Mouse (Mus musculus): Measurements from ENCODE around the gene Mcfd2. TPM values are rescaled to one million over a fixed set of nuclear protein-coding genes. Genes with fewer than 3 reads are reported as not detected.
A peak's percentile ranks its signal among the peaks of the same experiment; 100 is the strongest.

Mcfd2 gene
- 46.1 and 46.9 TPM in 2 replicates for polyA plus RNA-seq (2015; fragmentation: Nextera tagmentation; extraction: Ambion mirVana)

DNA sequence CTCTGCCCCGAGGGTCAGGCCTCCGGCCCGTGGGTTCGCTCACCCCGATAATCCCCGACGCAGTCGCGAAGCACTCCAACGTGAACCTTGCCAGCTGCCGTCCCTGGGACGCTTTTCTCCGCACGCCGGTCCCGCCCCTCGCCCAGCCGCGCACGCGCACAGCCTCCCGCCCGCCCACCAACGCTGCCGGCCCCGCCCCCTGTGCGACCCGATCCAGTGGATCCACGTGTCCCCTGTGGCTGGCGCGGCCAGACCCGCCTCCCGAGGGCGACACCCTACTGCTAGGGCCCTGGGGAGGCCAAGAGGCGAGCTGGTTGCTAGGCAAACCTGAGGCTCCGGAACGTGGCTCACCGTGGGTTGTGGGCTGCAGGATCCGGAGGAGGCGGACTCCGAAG is at the start of gene Mcfd2:
Gene Mcfd2 (minus strand): TSS at position 144 of the 395 bp plus-strand sequence.
- peaks cover 14% of the 10 kb centered on the region for H3K4me1 ChIP-seq (replicated peaks)
- peak within 1 kb of the TSS; percentile 83 for H3K27ac ChIP-seq (replicated peaks)
- peak within 1 kb of the TSS; percentile 66 for H3K4me2 ChIP-seq
- H3K27me3 ChIP-seq, result no peaks in the 10 kb centered on the region
- peak within 1 kb of the TSS; percentile 95 for H3K9ac ChIP-seq
- H3K9me3 ChIP-seq, result no peaks in the 10 kb centered on the region
- H3K4me3 ChIP-seq, result peak within 1 kb of the TSS; percentile 89
- WGBS, result under 1% methylated on average over 39 of the region's 41 CpGs
- peak; percentile 92 for ATAC-seq (ENCODE audit: low FRiP score, low read depth)
- H3K36me3 ChIP-seq, result peaks cover 17% of the 10 kb centered on the region; the same call in 1 of the 2 replicates

DNA sequence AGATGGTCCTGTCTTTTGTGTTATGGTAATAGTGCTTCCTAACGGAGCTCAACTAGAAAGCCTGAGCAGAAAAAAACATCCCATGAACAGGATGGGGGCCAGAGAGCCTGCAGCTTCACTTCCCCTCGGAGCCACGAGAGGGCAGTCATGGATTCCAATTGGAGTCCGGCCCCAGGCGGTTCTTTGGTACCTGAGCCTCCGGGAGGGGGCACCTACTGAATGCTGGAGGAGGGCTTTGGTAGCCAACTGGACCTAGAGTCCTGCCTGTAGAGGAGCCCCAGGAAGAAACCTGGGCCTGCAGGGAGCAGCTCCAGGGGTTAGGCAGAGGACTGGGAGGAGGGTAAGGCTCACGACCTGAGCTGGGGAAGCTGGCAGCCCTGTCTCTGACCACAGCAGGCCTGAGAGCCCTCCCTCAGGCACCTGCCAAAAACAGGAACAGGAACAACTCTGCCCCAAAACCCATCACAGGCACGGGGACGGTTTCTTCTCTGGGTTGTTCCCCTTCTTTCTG is 49.3 kb upstream of the Mcfd2 start:
- Histone ChIP-seq H3K4me2 (peak overlapping the region; percentile 32), H3K9me3 (no peaks in the 10 kb centered on the region), H3K27ac (replicated peaks) (no peak overlapping the region), H3K36me3 (no peaks in the 10 kb centered on the region), H3K4me1 (replicated peaks) (peaks cover 11% of the 10 kb centered on the region), H3K9ac (0 out of 2 replicates have a peak overlapping the region, but pooled peaks have one; percentile 2), H3K4me3 (no peak overlapping the region), H3K27me3 (no peaks in the 10 kb centered on the region)
- 10% methylated on average over 9 of the region's 9 CpGs for WGBS
- ATAC-seq (ENCODE audit: low FRiP score, low read depth), result peak; percentile 65

DNA sequence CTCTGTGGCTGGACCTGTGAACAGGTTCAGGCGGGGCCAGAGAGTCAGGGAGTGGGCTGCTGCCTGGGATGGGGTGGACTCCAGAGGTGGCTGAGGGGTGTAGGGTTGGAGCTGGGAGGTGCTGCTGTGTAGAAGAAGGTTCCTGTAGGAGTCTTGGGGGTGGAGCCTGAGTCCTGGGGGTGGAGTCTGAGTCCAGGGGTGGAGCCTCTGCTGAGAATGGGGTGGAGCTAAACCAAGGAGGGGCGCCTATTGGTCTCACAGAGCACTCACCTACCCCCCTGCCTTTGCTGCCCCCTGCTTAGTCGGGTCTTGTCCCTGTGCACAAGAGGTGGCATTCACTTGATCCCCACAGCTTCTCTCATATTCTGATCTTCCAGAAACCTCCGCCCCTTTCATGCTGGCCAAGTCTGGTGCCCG is 48.8 kb upstream of the Mcfd2 start:
- Histone ChIP-seq H3K27me3 (no peaks in the 10 kb centered on the region), H3K9me3 (no peaks in the 10 kb centered on the region), H3K27ac (replicated peaks) (no peak overlapping the region), H3K9ac (no peak overlapping the region), H3K4me3 (no peak overlapping the region), H3K4me1 (replicated peaks) (peaks cover 11% of the 10 kb centered on the region), H3K4me2 (peak overlapping the region; percentile 32), H3K36me3 (no peaks in the 10 kb centered on the region)
- peak; percentile 54 for ATAC-seq (ENCODE audit: low FRiP score, low read depth)
- 61% methylated on average over 5 of the region's 5 CpGs for WGBS

DNA sequence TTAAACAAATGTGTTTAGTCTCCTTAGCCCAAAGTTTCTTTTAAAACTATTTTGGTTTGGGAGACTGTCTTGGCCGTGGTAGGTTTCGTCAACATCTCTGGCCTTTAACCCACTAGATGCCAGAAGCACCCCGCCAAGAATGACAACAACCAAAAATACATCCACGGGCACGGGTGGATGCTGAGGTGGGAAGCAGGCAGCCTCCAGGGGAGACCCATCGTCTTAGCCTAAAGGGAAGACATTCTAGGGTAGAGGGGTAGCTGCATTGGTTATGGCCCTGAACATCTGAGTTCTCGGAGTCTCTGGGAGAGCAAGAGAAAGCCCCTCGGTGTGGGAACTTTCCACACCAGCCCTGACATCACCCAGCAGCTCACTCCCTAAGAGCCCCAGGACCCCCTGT is 48.4 kb upstream of the Mcfd2 start:
- Histone ChIP-seq H3K27ac (replicated peaks) (no peak overlapping the region), H3K4me2 (no peak overlapping the region), H3K4me3 (no peak overlapping the region), H3K9me3 (no peaks in the 10 kb centered on the region), H3K4me1 (replicated peaks) (peaks cover 11% of the 10 kb centered on the region), H3K27me3 (no peaks in the 10 kb centered on the region), H3K36me3 (no peaks in the 10 kb centered on the region), H3K9ac (no peak overlapping the region)
- no peak for ATAC-seq (ENCODE audit: low FRiP score, low read depth)
- 82% methylated on average over 8 of the region's 8 CpGs for WGBS

DNA sequence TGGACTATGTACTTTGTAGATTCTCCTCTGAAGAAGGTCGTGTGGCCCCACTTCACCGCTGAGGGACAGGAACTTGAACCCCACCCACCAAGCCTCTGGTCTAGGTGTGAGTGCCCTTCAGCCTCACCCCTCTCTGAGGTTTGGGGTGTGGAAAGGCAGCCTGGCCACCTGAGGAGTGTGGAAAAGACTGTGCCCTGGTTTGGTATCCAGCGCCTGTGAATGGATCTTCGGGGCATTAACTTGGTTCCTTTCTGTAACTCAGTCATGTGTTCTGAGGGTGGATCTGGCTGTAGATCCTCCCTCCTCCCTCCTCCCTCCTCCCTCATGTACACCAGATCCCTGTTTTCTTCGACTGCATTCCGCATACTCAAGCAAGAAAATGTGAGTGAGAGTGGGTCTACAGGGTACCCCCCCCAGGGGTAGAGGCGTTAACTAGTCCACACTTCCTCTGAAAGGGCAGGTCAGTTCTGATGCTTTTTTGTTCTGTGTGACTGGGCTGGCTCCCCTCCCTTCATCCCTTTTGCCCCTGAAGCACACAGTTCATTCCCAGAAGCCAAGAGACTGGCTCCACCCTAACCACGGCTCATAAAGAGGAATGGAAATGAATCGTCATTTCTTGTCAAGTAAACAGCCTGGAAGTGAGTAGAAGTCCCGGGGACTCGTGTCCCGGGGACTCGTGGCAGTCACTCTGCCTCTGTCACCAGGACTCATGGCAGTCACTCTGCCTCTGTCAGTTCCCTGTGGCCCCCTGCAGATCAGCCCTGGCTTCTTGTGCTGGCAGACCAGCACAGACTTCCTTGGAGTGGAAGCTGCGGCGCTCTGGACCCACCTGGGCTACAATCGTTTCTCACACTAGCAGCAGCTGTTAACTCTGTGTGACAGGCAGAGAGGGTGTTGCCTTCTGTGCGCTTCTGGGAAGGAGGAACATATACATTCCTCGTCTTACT is 47.5 kb upstream of the Mcfd2 start:
- 58% methylated on average over 18 of the region's 18 CpGs for WGBS
- Histone ChIP-seq H3K9me3 (no peaks in the 10 kb centered on the region), H3K4me1 (replicated peaks) (peaks cover 11% of the 10 kb centered on the region), H3K4me2 (no peak overlapping the region), H3K4me3 (no peak overlapping the region), H3K36me3 (no peaks in the 10 kb centered on the region), H3K27ac (replicated peaks) (no peak overlapping the region), H3K27me3 (no peaks in the 10 kb centered on the region), H3K9ac (no peak overlapping the region)
- ATAC-seq (ENCODE audit: low FRiP score, low read depth), result no peak

DNA sequence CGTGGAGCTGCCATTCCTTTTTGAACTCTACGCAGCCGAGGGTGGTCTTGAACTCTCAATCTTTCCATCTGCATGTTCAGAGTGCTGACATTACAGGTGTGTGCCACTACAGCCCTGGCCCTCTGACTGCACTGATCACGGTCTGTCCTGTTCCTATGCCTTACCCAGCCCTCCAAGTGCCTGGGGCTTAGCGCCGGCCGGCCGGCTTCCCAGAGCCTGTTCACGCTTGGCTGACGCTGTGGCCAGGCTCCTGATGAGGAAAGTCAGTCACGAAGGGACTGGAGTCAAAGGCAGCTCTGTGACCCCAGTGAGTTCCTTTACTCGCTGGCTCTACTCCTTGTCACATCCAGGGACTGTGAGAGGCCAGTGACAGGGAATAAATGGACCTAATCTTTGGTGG is 46.6 kb upstream of the Mcfd2 start:
- H3K36me3 ChIP-seq, result no peaks in the 10 kb centered on the region
- no peak for ATAC-seq (ENCODE audit: low FRiP score, low read depth)
- H3K27ac ChIP-seq (replicated peaks), result no peak overlapping the region
- 29% methylated on average over 12 of the region's 12 CpGs for WGBS
- H3K9me3 ChIP-seq, result no peaks in the 10 kb centered on the region
- H3K4me1 ChIP-seq (replicated peaks), result peaks cover 11% of the 10 kb centered on the region
- H3K27me3 ChIP-seq, result no peaks in the 10 kb centered on the region
- no peak overlapping the region for H3K4me2 ChIP-seq
- no peak overlapping the region for H3K4me3 ChIP-seq
- no peak overlapping the region for H3K9ac ChIP-seq

DNA sequence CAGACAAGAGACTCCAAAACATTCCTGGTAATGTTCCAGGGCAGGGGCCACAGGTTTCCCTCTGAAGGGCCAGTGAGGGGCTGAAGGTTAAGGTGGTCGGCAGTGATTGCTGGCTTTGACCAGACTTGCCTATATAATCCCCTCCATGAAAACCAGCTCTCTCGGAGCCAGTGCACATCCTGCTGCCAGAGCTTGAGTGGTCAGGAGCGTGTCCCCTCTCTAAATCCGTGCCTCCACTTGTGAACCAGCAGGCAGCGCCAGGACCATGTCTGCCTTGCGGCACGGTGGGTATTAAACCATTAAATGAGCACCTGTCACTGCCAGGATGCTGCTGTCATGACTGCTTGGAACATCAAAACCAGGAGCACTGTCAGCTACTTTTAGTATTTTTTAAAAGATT is 44.8 kb upstream of the Mcfd2 start:
- Histone ChIP-seq H3K27me3 (no peaks in the 10 kb centered on the region), H3K27ac (replicated peaks) (no peak overlapping the region), H3K4me2 (no peak overlapping the region), H3K4me3 (no peak overlapping the region), H3K36me3 (no peaks in the 10 kb centered on the region), H3K9me3 (no peaks in the 10 kb centered on the region), H3K9ac (no peak overlapping the region), H3K4me1 (replicated peaks) (peaks cover 11% of the 10 kb centered on the region)
- 88% methylated on average over 7 of the region's 7 CpGs for WGBS
- no peak for ATAC-seq (ENCODE audit: low FRiP score, low read depth)

DNA sequence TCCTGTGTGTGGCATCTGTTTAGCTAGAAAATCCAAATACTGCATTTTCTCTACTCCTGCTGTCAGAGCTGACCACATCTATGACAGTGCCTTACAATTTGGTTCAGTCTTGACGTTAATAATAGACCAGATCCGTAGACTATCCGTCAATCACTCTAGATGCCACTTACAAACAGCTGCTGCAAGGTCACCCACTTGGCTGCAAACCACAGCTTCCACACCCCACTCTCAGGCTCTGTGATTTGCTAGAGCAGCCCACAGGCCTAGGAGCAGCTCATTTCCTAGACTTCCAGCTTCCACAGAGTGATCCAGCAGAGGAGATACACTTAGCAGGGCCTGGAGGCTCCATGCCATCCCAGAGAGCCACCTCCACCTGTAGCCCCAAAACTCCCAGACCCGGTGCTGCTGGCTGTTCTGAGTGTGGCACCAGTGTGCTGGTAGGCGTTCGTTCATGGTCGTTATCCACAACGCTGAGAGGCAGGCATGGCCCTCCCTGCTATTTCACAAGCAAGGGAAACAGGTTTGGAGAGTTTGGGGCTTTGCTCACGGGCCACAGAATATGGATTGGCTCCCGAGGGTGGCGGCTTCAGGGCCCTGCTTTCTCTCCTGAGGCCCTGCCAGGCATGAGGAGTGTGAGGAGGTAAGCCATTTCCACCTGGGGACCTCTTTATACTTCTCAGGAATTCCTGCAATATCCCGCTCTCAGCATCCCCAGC is 43.5 kb upstream of the Mcfd2 start:
- H3K36me3 ChIP-seq, result no peaks in the 10 kb centered on the region
- ATAC-seq (ENCODE audit: low FRiP score, low read depth), result no peak
- H3K4me2 ChIP-seq, result no peak overlapping the region
- no peaks in the 10 kb centered on the region for H3K9me3 ChIP-seq
- WGBS, result 84% methylated on average over 12 of the region's 12 CpGs
- H3K27me3 ChIP-seq, result no peaks in the 10 kb centered on the region
- no peak overlapping the region for H3K4me3 ChIP-seq
- H3K4me1 ChIP-seq (replicated peaks), result 0 out of 2 replicates have a peak, but pooled peaks cover 3% of the 10 kb centered on the region
- no peak overlapping the region for H3K27ac ChIP-seq (replicated peaks)
- H3K9ac ChIP-seq, result no peak overlapping the region

DNA sequence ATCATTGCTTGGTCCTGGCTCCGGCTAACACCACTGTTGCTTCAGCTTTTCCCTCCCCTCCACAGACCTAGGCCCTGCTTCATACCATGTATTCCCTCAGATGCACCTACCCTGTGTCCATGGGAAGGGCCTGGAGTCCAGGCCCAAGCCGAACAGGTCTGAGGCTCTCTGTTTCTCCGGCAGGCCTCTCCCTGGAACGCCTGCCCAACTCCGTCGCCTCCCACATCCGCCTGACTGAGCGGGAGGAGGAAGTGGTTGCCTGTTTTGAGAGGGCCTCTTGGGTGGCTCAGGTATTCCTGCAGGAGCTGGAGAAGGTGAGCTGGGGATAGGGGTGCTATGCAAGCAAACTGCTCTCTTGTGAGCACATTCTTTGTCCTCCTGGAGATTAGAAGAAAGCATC is 41.0 kb upstream of the Mcfd2 start:
- Histone ChIP-seq H3K4me3 (no peak overlapping the region), H3K9ac (no peak overlapping the region), H3K27ac (replicated peaks) (no peak overlapping the region), H3K9me3 (no peaks in the 10 kb centered on the region), H3K4me1 (replicated peaks) (no peaks in the 10 kb centered on the region), H3K4me2 (no peak overlapping the region), H3K36me3 (no peaks in the 10 kb centered on the region), H3K27me3 (no peaks in the 10 kb centered on the region)
- WGBS, result 85% methylated on average over 8 of the region's 8 CpGs
- ATAC-seq (ENCODE audit: low FRiP score, low read depth), result no peak

DNA sequence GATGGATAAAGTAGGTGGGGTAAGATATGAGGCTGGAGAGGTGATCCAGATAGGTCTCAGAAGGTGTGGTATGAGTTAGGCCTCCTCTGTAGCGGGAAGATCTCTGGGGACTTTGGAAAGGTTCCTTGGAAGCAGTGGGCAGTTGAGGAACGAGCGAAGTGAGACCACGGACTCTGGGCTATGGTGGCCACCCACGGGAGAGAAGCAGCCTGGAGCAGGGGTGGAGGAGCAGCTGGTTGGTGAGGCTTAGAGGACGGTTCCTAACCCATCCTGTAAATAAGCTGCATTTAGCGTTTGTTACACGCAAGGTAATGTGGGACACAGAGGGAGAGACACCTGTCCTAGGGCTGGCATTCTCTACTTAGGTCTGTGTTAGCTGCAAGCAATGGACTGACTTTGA is 39.3 kb upstream of the Mcfd2 start:
- H3K9me3 ChIP-seq, result no peaks in the 10 kb centered on the region
- H3K4me1 ChIP-seq (replicated peaks), result no peaks in the 10 kb centered on the region
- H3K4me3 ChIP-seq, result no peak overlapping the region
- WGBS, result 90% methylated on average over 8 of the region's 8 CpGs
- H3K27ac ChIP-seq (replicated peaks), result no peak overlapping the region
- H3K36me3 ChIP-seq, result no peaks in the 10 kb centered on the region
- no peak for ATAC-seq (ENCODE audit: low FRiP score, low read depth)
- no peaks in the 10 kb centered on the region for H3K27me3 ChIP-seq
- H3K9ac ChIP-seq, result no peak overlapping the region
- H3K4me2 ChIP-seq, result no peak overlapping the region

DNA sequence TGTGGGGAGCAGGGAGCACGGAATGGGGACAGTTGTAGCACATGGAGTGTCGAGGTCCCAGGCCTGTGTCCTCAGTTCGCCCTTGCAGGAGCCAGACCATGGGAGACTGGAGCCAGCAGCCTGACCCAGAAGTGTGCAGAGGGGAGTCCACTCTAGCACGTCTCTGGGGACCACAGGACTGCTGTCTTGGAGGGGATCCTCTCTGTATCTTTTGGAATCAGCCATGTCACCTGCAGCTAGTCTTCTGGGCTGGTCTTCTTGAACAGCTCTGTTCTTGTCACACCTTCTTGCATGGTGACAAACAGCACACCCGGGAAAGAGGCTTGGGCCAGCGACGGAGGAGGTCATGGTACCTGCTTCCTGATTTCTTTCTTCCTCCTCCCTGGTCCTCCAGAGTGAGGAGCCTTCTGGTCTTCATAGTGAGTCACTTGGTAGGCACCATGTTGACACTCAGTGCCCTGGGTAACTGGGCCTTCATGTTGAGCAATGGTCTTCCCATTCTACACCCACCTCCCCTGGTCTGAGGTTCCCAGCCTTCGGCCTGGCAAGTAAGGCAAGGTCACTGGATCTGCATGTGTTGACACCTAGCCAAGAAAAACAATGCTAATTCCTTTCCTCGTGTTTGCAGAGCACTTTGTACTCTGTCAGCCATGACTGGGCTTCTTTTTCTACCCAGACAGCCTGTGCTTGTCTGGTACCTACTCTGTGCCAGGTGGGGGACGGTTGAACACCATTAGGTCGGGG is 38.6 kb upstream of the Mcfd2 start:
- Histone ChIP-seq H3K27me3 (no peaks in the 10 kb centered on the region), H3K36me3 (no peaks in the 10 kb centered on the region), H3K9ac (no peak overlapping the region), H3K4me3 (no peak overlapping the region), H3K4me1 (replicated peaks) (no peaks in the 10 kb centered on the region), H3K27ac (replicated peaks) (no peak overlapping the region), H3K4me2 (no peak overlapping the region), H3K9me3 (no peaks in the 10 kb centered on the region)
- 87% methylated on average over 11 of the region's 11 CpGs for WGBS
- no peak for ATAC-seq (ENCODE audit: low FRiP score, low read depth)
